Mouse (Mus musculus) frontal cortex, postnatal 10 days (tissue): ENCODE data around the gene Rbm20.
A peak's percentile ranks its signal among the peaks of the same experiment; 100 is the strongest.
"Not testable (repeated sequence)": the region's sequence is repeated elsewhere in the genome, so short reads cannot be mapped to it uniquely, and the experiment has no call there.

Experiments used
- DNase-seq, 2 experiments: peaks; one replicate each; pipeline ENCODE4 v3.0.0; 2022; ENCODE audit warnings: low spot score in 2 of 2, mixed read lengths in 1 of 2

The Rbm20 gene

DNA sequence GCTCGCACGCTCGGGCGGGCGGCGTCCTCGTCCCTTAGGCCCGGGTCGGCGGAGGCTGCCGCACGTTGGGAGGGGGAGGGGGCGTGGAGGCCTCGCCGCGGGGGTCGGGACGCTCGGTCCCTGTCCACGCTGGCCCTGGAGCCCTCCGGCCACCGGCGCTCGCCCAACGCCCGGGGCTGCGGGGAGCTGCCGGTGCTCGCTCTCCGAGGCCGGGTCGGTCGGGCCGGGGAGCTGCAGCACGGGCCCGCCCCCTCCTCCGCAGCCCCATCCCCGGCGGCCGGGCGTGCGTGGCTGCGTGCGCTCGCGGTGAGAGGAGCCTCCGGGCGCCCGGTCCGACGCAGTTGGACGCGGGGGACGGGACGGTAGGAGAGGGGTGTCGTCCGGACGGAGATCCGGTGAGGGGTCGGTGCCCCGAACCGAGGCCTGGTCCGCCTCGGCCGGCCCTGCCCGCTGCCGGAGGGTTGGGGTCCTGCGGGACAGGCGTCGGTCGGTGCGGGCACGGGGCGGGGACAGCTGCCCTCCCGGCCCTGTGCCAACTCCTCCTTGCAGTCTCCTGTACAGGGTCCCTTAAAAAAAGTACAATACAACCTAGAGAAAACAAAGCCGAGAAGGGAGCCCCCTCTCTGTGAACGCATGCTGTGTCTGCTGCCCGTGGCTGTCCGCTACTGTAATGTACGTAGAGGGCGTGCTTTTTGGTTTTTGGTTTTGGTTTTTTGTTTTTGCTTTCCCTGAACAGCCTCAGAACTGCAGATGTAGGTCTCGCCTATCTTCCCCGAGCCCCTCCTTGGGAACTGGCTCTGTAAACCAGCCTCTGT, 226.6 kb downstream of the Rbm20 start:
- peak; percentile 55 to 64 for DNase-seq

GRCm38 (mm10) chr19:53904833-53905480, 227.9 kb downstream of the Rbm20 start:
- no peak for DNase-seq

DNA sequence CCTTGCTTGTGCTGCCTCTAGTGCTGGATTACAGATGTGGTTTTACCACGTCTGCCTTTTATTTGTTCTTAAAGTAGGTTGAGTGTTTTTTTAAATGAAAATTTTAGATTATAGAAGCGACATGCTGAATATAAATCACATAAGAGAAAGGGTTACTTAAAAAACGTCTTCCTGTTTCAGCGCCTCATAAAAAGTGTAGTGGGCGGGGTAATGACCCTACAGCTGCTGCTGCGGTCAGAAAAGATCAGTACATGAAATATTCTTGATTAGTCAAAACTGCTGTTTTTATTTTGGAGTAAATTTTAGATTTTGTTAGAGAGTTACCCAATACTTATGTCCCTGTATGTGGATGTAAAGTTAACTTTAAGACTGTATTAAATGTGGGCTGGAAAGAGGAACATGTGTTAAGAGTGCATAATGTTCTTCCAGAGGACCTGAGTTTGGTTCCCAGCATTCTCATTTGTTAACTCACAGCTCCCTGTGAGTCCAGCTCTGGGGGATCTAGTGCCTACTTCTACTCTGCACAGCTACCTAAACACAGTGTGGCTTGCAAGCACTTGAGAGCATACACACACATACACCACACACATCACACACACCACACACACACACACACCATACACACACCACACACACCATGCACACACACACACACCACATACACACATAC, 229.1 kb downstream of the Rbm20 start:
- no peak for DNase-seq

DNA sequence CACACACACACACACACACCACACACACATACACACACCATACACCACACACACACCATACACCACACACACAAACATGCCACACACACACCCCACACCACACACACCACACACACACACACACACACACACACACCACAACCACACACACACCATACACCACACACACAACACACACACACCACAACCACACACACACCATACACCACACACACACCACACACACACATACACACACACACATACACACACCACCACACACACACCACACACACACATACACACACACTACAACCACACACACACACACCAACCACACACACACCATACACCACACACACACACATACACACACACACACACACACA, 229.6 kb downstream of the Rbm20 start:
- DNase-seq: not testable (repeated sequence)

- DNase-seq: no peak
Observed at GRCm38 (mm10) chr19:53914950-53915349, 237.8 kb downstream of the Rbm20 start.
